Mouse (Mus musculus) limb, embryonic 13.5 days (tissue): ENCODE results near the gene Adar. TPM values are rescaled to one million over a fixed set of nuclear protein-coding genes. Genes with fewer than 3 reads are reported as not detected.

Experiments used
- ATAC-seq: fragments of 200-750 bp; cut with Nextera tagmentation; 2 replicates; pipeline ENCODE4 v1.8.0; 2017; ENCODE audit warnings: low read depth, moderate number of reproducible peaks, moderate TSS enrichment; ENCODE audit not compliant: low FRiP score
- H3K27ac ChIP-seq: fragments of 300-500 bp; sonication (generic); 2 replicates; pipeline ENCODE4 v1.5.1; 2015; ENCODE audit warnings: inconsistent platforms, mild to moderate bottlenecking, moderate library complexity
- H3K27me3 ChIP-seq: fragments of 300-500 bp; sonication (generic); 2 replicates; pipeline ENCODE4 v1.6.1; 2015; ENCODE audit warnings: mild to moderate bottlenecking, inconsistent platforms
- H3K36me3 ChIP-seq: fragments of 300-500 bp; sonication (generic); 2 replicates; pipeline ENCODE4 v1.6.1; 2015; ENCODE audit warnings: inconsistent platforms, mild to moderate bottlenecking, moderate library complexity
- H3K4me1 ChIP-seq: fragments of 300-500 bp; sonication (generic); 2 replicates; pipeline ENCODE4 v1.6.1; 2015; ENCODE audit warnings: inconsistent platforms
- H3K4me2 ChIP-seq: fragments of 300-500 bp; sonication (generic); replicated peaks from 2 replicates; pipeline ENCODE4 v1.6.1; 2015; ENCODE audit warnings: inconsistent platforms, mild to moderate bottlenecking, moderate library complexity
- H3K4me3 ChIP-seq: fragments of 300-500 bp; sonication (generic); 2 replicates; pipeline ENCODE4 v1.5.1; 2015; ENCODE audit warnings: moderate library complexity, mild to moderate bottlenecking, inconsistent platforms
- H3K9ac ChIP-seq: fragments of 300-500 bp; sonication (generic); 2 replicates; pipeline ENCODE4 v1.6.1; 2015; ENCODE audit warnings: mild to moderate bottlenecking, inconsistent platforms
- H3K9me3 ChIP-seq: fragments of 300-500 bp; sonication (generic); 2 replicates; pipeline ENCODE4 v1.6.1; 2016; ENCODE audit warnings: inconsistent platforms
- WGBS: fragments of 180-500 bp; shearing (Covaris S2); methylation state at CpG from one replicate; pipeline ENCODE4 v1.1.7; 2015; 5-methylcytosine and 5-hydroxymethylcytosine counted together
- polyA plus RNA-seq: library from polyadenylated mRNA; unstranded; fragments of >200 nt; fragmentation: Nextera tagmentation; extraction: Ambion mirVana; gene quantifications from 2 replicates; pipeline ENCODE4 v1.2.1, GENCODE M21; 2015

Adar gene
- 11.2 and 12.4 TPM in 2 replicates for polyA plus RNA-seq

GRCm38 (mm10) chr3:89714359-89715206 lies at the start of gene Adar:
Gene Adar (plus strand): TSS chr3:89715022.
- Histone ChIP-seq H3K4me2 (peak within 1 kb of the TSS; percentile 90), H3K36me3 (no peaks in the 10 kb centered on the region), H3K27ac (peak within 1 kb of the TSS; percentile 65), H3K4me3 (peak within 1 kb of the TSS; percentile 95), H3K9me3 (no peaks in the 10 kb centered on the region), H3K27me3 (no peaks in the 10 kb centered on the region), H3K9ac (peak within 1 kb of the TSS; percentile 94), H3K4me1 (peaks cover 10% of the 10 kb centered on the region)
- ATAC-seq, result peak; percentile 87
- WGBS, result 6% methylated on average over 28 of the region's 28 CpGs

DNA sequence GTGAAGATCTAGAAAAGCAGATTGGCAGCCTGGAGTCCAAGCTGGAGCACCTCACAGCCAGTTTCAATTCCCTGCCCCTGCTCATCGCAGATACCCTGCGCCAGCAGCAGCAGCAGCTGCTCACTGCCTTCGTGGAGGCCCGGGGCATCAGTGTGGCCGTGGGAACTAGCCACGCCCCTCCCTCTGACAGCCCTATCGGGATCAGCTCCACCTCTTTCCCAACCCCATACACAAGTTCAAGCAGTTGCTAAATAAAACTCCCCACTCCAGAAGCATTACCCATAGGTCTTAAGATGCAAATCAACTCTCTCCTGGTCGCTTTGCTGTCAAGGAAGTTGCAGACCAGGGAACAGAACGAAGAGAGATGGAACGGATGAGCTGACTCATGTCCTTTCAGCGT lies 47.7 kb upstream of the Adar start:
- 41% methylated on average over 11 of the region's 11 CpGs for WGBS
- H3K4me2 ChIP-seq, result no peak overlapping the region; the same call in 1 of the 2 replicates

DNA sequence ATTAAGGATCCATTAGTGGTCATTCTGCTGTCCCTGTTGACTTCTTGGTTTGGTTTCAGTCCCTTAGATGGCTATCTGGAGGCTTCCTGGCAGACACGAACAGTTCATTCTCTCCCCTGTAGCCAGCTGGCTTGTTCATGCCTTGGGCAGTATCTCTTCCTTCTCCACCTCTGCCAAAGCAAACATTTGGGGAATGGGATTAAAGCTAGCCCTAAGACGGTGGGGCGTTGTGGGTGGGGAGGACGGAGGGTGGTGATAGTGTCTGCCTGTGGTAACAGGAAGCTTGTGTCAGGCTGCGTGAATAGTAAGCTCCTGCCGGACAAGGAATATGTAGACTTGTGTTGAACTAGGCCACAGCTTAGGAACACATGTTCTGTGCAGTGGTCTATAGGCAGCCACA lies 43.5 kb upstream of the Adar start:
- Histone ChIP-seq H3K27me3 (no peaks in the 10 kb centered on the region), H3K9ac (no peak overlapping the region), H3K9me3 (no peaks in the 10 kb centered on the region), H3K36me3 (no peaks in the 10 kb centered on the region), H3K4me3 (no peak overlapping the region), H3K4me2 (no peak overlapping the region), H3K4me1 (no peaks in the 10 kb centered on the region), H3K27ac (no peak overlapping the region)
- no peak for ATAC-seq
- 69% methylated on average over 6 of the region's 6 CpGs for WGBS

More for the DNA sequence above, 47.7 kb upstream of the Adar start:
- Histone ChIP-seq H3K36me3 (no peaks in the 10 kb centered on the region), H3K9me3 (no peaks in the 10 kb centered on the region), H3K4me1 (peaks cover 20% of the 10 kb centered on the region), H3K27ac (no peak overlapping the region), H3K4me3 (no peak overlapping the region), H3K9ac (no peak overlapping the region), H3K27me3 (peaks cover 5% of the 10 kb centered on the region; the same call in 1 of the 2 replicates)
- ATAC-seq, result no peak

DNA sequence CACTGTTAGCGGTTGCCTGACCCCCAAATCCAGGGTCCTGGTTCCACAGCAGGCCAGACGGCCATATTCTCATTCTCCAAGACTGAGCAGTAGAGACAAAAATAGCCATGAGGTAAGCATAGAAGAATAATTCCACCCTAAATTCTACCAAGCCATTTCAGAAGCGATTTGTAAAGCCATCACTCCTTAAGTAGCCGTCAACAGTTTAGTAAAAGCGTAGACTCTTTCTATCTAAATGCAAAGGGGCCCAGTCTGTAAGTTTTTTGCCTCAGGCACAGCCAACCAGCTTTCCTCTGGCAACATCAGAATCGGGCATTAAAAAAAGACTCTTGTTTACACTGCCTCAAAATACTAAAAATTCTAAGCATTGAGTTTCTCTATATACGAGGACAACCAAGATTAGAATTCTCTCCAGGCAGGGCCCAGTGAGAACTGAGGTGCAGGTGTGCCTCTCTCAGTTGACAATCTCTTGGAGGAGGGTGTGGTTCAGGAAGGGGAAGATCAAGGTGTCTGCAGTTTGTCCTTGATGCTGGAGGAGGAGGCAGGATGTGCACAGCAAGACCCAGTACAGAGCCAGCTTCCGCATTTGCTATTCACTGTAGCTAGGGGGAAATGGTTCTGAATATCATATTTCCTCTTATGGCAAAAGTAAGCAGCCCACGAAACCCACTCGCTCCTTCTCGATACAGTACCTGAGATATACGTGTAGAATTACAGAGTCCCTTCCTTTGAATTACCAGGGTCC lies 42.1 kb upstream of the Adar start:
- Histone ChIP-seq H3K27me3 (no peaks in the 10 kb centered on the region), H3K36me3 (no peaks in the 10 kb centered on the region), H3K4me1 (no peaks in the 10 kb centered on the region), H3K9ac (no peak overlapping the region), H3K27ac (no peak overlapping the region), H3K9me3 (no peaks in the 10 kb centered on the region), H3K4me2 (no peak overlapping the region), H3K4me3 (no peak overlapping the region)
- no peak for ATAC-seq
- 78% methylated on average over 12 of the region's 12 CpGs for WGBS

DNA sequence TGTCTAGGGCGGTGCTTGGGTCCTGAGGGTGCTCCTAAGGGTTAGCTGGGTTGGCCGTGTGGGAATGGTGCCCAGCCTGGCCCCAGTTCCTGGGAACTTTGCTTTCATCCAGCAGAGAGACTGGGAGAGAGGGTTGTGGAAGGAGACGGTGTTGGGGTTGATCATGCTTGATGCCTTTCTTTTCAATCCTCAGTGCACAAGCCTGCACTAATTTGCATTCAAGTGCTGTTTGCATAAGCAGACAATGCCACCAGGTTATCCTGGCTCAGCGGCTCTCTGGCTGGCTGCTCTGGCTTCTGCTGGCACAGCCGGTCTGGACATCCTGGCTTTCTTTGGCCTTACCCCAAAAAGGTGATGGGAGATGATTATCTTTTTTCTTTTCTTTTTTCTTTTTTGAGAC lies 37.2 kb upstream of the Adar start:
- Histone ChIP-seq H3K9ac (no peak overlapping the region), H3K4me1 (no peaks in the 10 kb centered on the region), H3K4me2 (no peak overlapping the region), H3K9me3 (no peaks in the 10 kb centered on the region), H3K27ac (no peak overlapping the region), H3K4me3 (no peak overlapping the region), H3K36me3 (no peaks in the 10 kb centered on the region), H3K27me3 (peaks cover 18% of the 10 kb centered on the region)
- no peak for ATAC-seq
- WGBS, result 84% methylated on average over 5 of the region's 5 CpGs

GRCm38 (mm10) chr3:89686031-89686430 lies 28.8 kb upstream of the Adar start:
- 54% methylated on average over 5 of the region's 5 CpGs for WGBS
- H3K36me3 ChIP-seq, result no peaks in the 10 kb centered on the region
- H3K4me3 ChIP-seq, result no peak overlapping the region
- peaks cover 39% of the 10 kb centered on the region for H3K27me3 ChIP-seq
- no peak overlapping the region for H3K4me2 ChIP-seq
- H3K9ac ChIP-seq, result no peak overlapping the region
- no peaks in the 10 kb centered on the region for H3K9me3 ChIP-seq
- H3K27ac ChIP-seq, result no peak overlapping the region
- no peak for ATAC-seq
- peaks cover 9% of the 10 kb centered on the region for H3K4me1 ChIP-seq

GRCm38 (mm10) chr3:89688694-89689581 lies 25.9 kb upstream of the Adar start:
- Histone ChIP-seq H3K4me2 (peak overlapping the region; percentile 79), H3K4me3 (peak overlapping the region; percentile 52), H3K27me3 (peaks cover 10% of the 10 kb centered on the region; the same call in 1 of the 2 replicates), H3K36me3 (no peaks in the 10 kb centered on the region), H3K9ac (peak overlapping the region; percentile 77), H3K9me3 (peaks cover 8% of the 10 kb centered on the region; the same call in 1 of the 2 replicates), H3K4me1 (peaks cover 9% of the 10 kb centered on the region), H3K27ac (no peak overlapping the region)
- ATAC-seq, result peak; percentile 85
- 6% methylated on average over 25 of the region's 25 CpGs for WGBS

DNA sequence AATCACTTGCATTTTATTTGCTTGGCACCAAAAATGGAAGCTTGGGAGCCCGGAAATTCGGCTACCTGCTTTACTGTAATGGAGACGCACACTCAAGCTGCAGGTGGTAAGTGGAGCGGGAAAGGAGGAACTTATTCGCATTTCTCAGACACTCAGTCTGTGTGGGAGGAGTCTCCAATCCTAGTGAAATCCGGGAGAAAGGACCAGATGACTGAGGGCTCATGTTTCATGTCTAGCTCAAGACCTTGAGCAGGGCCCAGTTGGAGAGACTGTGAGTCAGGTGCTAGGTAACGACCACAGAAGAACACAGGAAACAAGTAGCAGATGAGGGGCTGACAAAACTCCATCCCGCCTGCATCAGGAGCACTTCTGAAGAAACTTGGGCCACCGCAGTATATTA lies 23.0 kb upstream of the Adar start:
- ATAC-seq, result peak; percentile 44; the same call in 1 of the 2 replicates
- H3K4me2 ChIP-seq, result no peak overlapping the region
- no peaks in the 10 kb centered on the region for H3K36me3 ChIP-seq
- H3K4me1 ChIP-seq, result peaks cover 9% of the 10 kb centered on the region
- H3K4me3 ChIP-seq, result no peak overlapping the region
- peaks cover 8% of the 10 kb centered on the region; the same call in 1 of the 2 replicates for H3K9me3 ChIP-seq
- 37% methylated on average over 9 of the region's 9 CpGs for WGBS
- H3K9ac ChIP-seq, result no peak overlapping the region
- H3K27ac ChIP-seq, result no peak overlapping the region
- peaks cover 4% of the 10 kb centered on the region; the same call in 1 of the 2 replicates for H3K27me3 ChIP-seq

DNA sequence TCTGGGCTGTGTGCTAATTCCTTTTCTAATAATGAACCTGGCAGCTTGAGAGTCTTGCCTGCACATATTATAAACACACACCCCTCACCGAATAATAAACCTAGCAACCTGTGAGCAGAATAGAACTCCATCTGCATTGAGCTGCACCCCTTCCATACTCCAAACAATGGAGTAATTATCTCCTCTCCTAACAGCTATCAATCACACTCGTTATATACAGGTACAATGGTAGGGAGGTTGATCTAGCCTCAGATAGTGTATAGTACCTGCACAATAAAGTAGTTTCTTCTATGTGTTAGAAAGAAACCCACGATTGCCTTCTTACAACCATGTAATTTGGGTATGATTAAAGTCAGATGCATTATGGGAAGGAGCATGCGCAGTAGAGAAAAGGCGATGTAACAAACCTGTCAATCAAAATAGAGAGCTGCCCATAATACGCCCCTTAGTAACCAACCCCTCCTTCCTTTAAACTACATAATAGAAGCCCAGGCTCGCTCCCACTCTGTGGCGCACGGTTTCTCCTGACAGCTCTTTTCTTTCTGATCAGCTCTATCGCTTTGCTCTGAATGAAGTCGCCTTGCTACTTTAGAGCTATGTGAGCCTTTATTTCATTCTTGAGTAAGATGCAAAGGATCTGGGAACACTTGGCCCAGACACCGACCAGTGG lies 18.5 kb upstream of the Adar start:
- no peaks in the 10 kb centered on the region for H3K36me3 ChIP-seq
- no peak overlapping the region for H3K9ac ChIP-seq
- peaks cover 8% of the 10 kb centered on the region; the same call in 1 of the 2 replicates for H3K9me3 ChIP-seq
- H3K27me3 ChIP-seq, result no peaks in the 10 kb centered on the region
- WGBS, result 80% methylated on average over 12 of the region's 12 CpGs
- no peak overlapping the region for H3K4me2 ChIP-seq
- no peak overlapping the region for H3K27ac ChIP-seq
- no peaks in the 10 kb centered on the region for H3K4me1 ChIP-seq
- H3K4me3 ChIP-seq, result no peak overlapping the region
- ATAC-seq, result no peak

GRCm38 (mm10) chr3:89698958-89699357 lies 15.9 kb upstream of the Adar start:
- no peak overlapping the region for H3K27ac ChIP-seq
- H3K4me2 ChIP-seq, result no peak overlapping the region
- no peaks in the 10 kb centered on the region for H3K27me3 ChIP-seq
- no peak for ATAC-seq
- 95% methylated on average over 1 of the region's 1 CpGs for WGBS
- no peak overlapping the region for H3K9ac ChIP-seq
- no peaks in the 10 kb centered on the region for H3K4me1 ChIP-seq
- H3K9me3 ChIP-seq, result no peaks in the 10 kb centered on the region
- no peaks in the 10 kb centered on the region for H3K36me3 ChIP-seq
- H3K4me3 ChIP-seq, result no peak overlapping the region

GRCm38 (mm10) chr3:89700461-89700860 lies 14.4 kb upstream of the Adar start:
- no peak overlapping the region for H3K4me3 ChIP-seq
- H3K27me3 ChIP-seq, result no peaks in the 10 kb centered on the region
- no peak overlapping the region for H3K9ac ChIP-seq
- no peaks in the 10 kb centered on the region for H3K36me3 ChIP-seq
- no peak overlapping the region for H3K27ac ChIP-seq
- ATAC-seq, result no peak
- no peak overlapping the region for H3K4me2 ChIP-seq
- no peaks in the 10 kb centered on the region for H3K9me3 ChIP-seq
- no peaks in the 10 kb centered on the region for H3K4me1 ChIP-seq
- 30% methylated on average over 11 of the region's 11 CpGs for WGBS
